8 mouse cellular contexts compared by ENCODE assay signal in genomic region chr14:122105391-122106285, GRCm38 (mm10). TPM values are rescaled to one million over a fixed set of nuclear protein-coding genes. Genes with fewer than 3 reads are reported as not detected.
A peak's percentile ranks its signal among the peaks of the same experiment; 100 is the strongest.
DNase-seq lines count a peak whose midpoint lies in the region; ATAC-seq and TF ChIP-seq lines count a peak whose summit lies in the region.

No protein-coding gene starts in this region.

- H3K36me3 ChIP-seq in hindbrain, embryonic 15.5 days = no peaks in the 10 kb centered on the region
- H3K36me3 ChIP-seq in midbrain, embryonic 14.5 days (ENCODE audit: control insufficient read depth, insufficient read depth, low read length) = no peaks in the 10 kb centered on the region

- 71% methylated on average over 16 of the region's 16 CpGs for whole genome bisulfite sequencing in hindbrain, embryonic 15.5 days
- WGBS in midbrain, embryonic 14.5 days = 67% methylated on average over 16 of the region's 16 CpGs

- H3K27ac ChIP-seq in left cerebral cortex, adult 2 months = peak overlapping the region; percentile 78
- peak overlapping the region; percentile 93 for H3K27ac ChIP-seq in brown adipose tissue, adult 24 weeks (replicated peaks; ENCODE audit: low read depth, low read length)
- peak overlapping the region; percentile 85 for H3K27ac ChIP-seq in hindbrain, embryonic 15.5 days (replicated peaks)
- H3K27ac ChIP-seq in midbrain, embryonic 14.5 days (replicated peaks; ENCODE audit: low read depth, low read length) = peak overlapping the region; percentile 87

- no peak for ATAC-seq in hindbrain, embryonic 15.5 days (ENCODE audit: low FRiP score, low read depth)
- no peak for ATAC-seq in midbrain, embryonic 14.5 days (ENCODE audit: low FRiP score, low TSS enrichment)
- no peak for ATAC-seq in monocyte, adult 5-6 weeks (replicated peaks; ENCODE audit: insufficient number of reproducible peaks, low FRiP score, low TSS enrichment, poor library complexity, severe bottlenecking)

- peak overlapping the region; percentile 42 for H3K4me3 ChIP-seq in left cerebral cortex, adult 2 months
- peak overlapping the region; percentile 68 for H3K4me3 ChIP-seq in brown adipose tissue, adult 24 weeks (ENCODE audit: insufficient read depth, low read depth, low read length)
- peak overlapping the region; percentile 96 for H3K4me3 ChIP-seq in hindbrain, embryonic 15.5 days
- H3K4me3 ChIP-seq in midbrain, embryonic 14.5 days (replicated peaks; ENCODE audit: low read depth, low read length) = peak overlapping the region; percentile 42

- peak overlapping the region; percentile 51 for H3K9ac ChIP-seq in hindbrain, embryonic 15.5 days
- H3K9ac ChIP-seq in midbrain, embryonic 14.5 days (replicated peaks; ENCODE audit: low read length) = peak overlapping the region; percentile 58

- intact Hi-C loops in left cerebral cortex, adult 2 months (cut with DNase I) = loop anchor here (1.0 to 10.0 kb wide), 2 partner anchors 227 to 359 kb away; partner anchors contain the start of genes Ubac2 and Zic5

- TF ChIP-seq CTCF in left cerebral cortex, adult 2 months (IDR thresholded peaks at IDR 0.05) = no peak

- peaks cover 9% of the 10 kb centered on the region for H3K4me1 ChIP-seq in brown adipose tissue, adult 24 weeks (ENCODE audit: control insufficient read depth, insufficient read depth, insufficient read length, low read length)
- H3K4me1 ChIP-seq in hindbrain, embryonic 15.5 days (replicated peaks) = peaks cover 42% of the 10 kb centered on the region
- peaks cover 31% of the 10 kb centered on the region for H3K4me1 ChIP-seq in midbrain, embryonic 14.5 days (ENCODE audit: control insufficient read depth, insufficient read depth, low read length)

- no peaks in the 10 kb centered on the region for H3K27me3 ChIP-seq in hindbrain, embryonic 15.5 days
- no peaks in the 10 kb centered on the region for H3K27me3 ChIP-seq in midbrain, embryonic 14.5 days (ENCODE audit: control insufficient read depth, insufficient read depth, low read length)

- no peaks in the 10 kb centered on the region for H3K9me3 ChIP-seq in hindbrain, embryonic 15.5 days
- H3K9me3 ChIP-seq in midbrain, embryonic 14.5 days (ENCODE audit: control insufficient read depth, low read length) = no peaks in the 10 kb centered on the region

- DNase-seq in left cerebral cortex, adult 2 months (ENCODE audit: extremely low spot score in 1 of 2, low spot score in 2 of 2) = no peak
- no peak for DNase-seq in left cerebral cortex, adult 9 months (ENCODE audit: low spot score in 2 of 2)
- DNase-seq in midbrain, embryonic 14.5 days = no peak
- DNase-seq in urinary bladder, postnatal 25 days (ENCODE audit: low spot score) = no peak
- DNase-seq in layer of hippocampus, postnatal 36 days = no peak

- peak overlapping the region; percentile 55 for H3K4me2 ChIP-seq in hindbrain, embryonic 15.5 days
- peak overlapping the region; percentile 80 for H3K4me2 ChIP-seq in midbrain, embryonic 14.5 days (ENCODE audit: low read length)

RNA-seq across cellular contexts. Expression of gene Tm9sf2, which starts 1.2 kb away (rescaled TPM):
- total RNA-seq in left cerebral cortex, adult 2 months (2021) = 100 to 1,000 TPM; 105 to 110 TPM
- 47.6 and 48.6 TPM in 2 replicates for polyA plus RNA-seq in brown adipose tissue, adult 24 weeks (2012; ENCODE audit: insufficient read depth, insufficient read length, missing spikeins)
- polyA plus RNA-seq in hindbrain, embryonic 15.5 days (2015; fragmentation: Nextera tagmentation; extraction: Ambion mirVana) = 108 and 115 TPM in 2 replicates
- 86.9 and 124 TPM in 2 replicates for polyA plus RNA-seq in midbrain, embryonic 14.5 days (2014; fragmentation: Nextera tagmentation; extraction: Ambion mirVana)
- total RNA-seq in monocyte, adult 5-6 weeks (2017) = 108 to 112 TPM (median 110 TPM) in 3 replicates
- 100 to 1,000 TPM; 103 to 111 TPM for total RNA-seq in layer of hippocampus, postnatal 36 days (2021)

Comparison
In these comparisons a context has a peak if more than half of its experiments do, and no peak if none do; other contexts are left out.
1. H3K4me3 ChIP-seq: peak in every context shown above with its lines; median percentile 96 in hindbrain, embryonic 15.5 days; 68 in brown adipose tissue, adult 24 weeks; 42 in left cerebral cortex, adult 2 months; 42 in midbrain, embryonic 14.5 days.